Mouse (Mus musculus) brain, embryonic 14.5 days (tissue): ENCODE results near the gene Stt3b. TPM values are rescaled to one million over a fixed set of nuclear protein-coding genes. Genes with fewer than 3 reads are reported as not detected.
"Not testable (repeated sequence)": the region's sequence is repeated elsewhere in the genome, so short reads cannot be mapped to it uniquely, and the experiment has no call there.

ENCODE experiments used
- DNase-seq: peaks from one replicate; pipeline ENCODE4 v3.0.0-alpha.2; 2011; ENCODE audit warnings: low read depth
- CTCF ChIP-seq: fragments of 200-500 bp; IDR thresholded peaks from 2 replicates; pipeline ENCODE4 v1.5.1; 2012; ENCODE audit warnings: inconsistent platforms, mild to moderate bottlenecking, moderate library complexity, borderline replicate concordance; ENCODE audit not compliant: insufficient read depth, insufficient read length; ENCODE audit errors: extremely low read depth
- POLR2A ChIP-seq: fragments of 200-500 bp; IDR thresholded peaks from 2 replicates; pipeline ENCODE4 v1.6.1; 2012; ENCODE audit warnings: mild to moderate bottlenecking, inconsistent platforms, borderline replicate concordance; ENCODE audit not compliant: poor library complexity, insufficient read depth, insufficient read length, severe bottlenecking; ENCODE audit errors: extremely low read depth
- polyA plus RNA-seq: library from polyadenylated mRNA; depleted of rRNA; stranded (reverse); fragments of >200 nt; gene quantifications from 2 replicates; pipeline ENCODE4 v1.2.3, GENCODE M21; 2012

Gene Stt3b
- polyA plus RNA-seq, 1 experiment: 74.2 TPM

GRCm38 (mm10) chr9:115283403-115283802 is 26.8 kb downstream of the Stt3b start:
- TF ChIP-seq POLR2A (no peak), CTCF (no peak)

GRCm38 (mm10) chr9:115278641-115279040 is 31.6 kb downstream of the Stt3b start:
- no peak for TF ChIP-seq POLR2A
- no peak for TF ChIP-seq CTCF
- no peak for DNase-seq

More at GRCm38 (mm10) chr9:115283403-115283802, 26.8 kb downstream of the Stt3b start:
- DNase-seq: no peak

GRCm38 (mm10) chr9:115274806-115275205 is 35.4 kb downstream of the Stt3b start:
- TF ChIP-seq CTCF: no peak
- no peak for TF ChIP-seq POLR2A
- DNase-seq: no peak

GRCm38 (mm10) chr9:115273095-115273649 is 37.0 kb downstream of the Stt3b start:
- no peak for TF ChIP-seq CTCF
- no peak for TF ChIP-seq POLR2A
- DNase-seq: no peak

- DNase-seq: not testable (repeated sequence)
These were observed 37.8 kb downstream of the Stt3b start for GRCm38 (mm10) chr9:115272451-115272850.

- DNase-seq: no peak
- no peak for TF ChIP-seq CTCF
- no peak for TF ChIP-seq POLR2A
These were observed 38.7 kb downstream of the Stt3b start for GRCm38 (mm10) chr9:115271556-115271955.

GRCm38 (mm10) chr9:115261896-115262295 is 48.3 kb downstream of the Stt3b start:
- TF ChIP-seq POLR2A: no peak
- TF ChIP-seq CTCF: no peak
- no peak for DNase-seq

GRCm38 (mm10) chr9:115261456-115261855 is 48.8 kb downstream of the Stt3b start:
- peak; percentile 64 for DNase-seq
- TF ChIP-seq CTCF (peak; percentile 53; the same call in 1 of the 2 replicates), POLR2A (no peak)

- TF ChIP-seq CTCF (no peak), POLR2A (no peak)
- DNase-seq: no peak
These were observed 49.8 kb downstream of the Stt3b start for GRCm38 (mm10) chr9:115260464-115260863.

GRCm38 (mm10) chr9:115259866-115260265 is 50.4 kb downstream of the Stt3b start:
- TF ChIP-seq CTCF (no peak), POLR2A (no peak)
- DNase-seq: no peak

- no peak for DNase-seq
- TF ChIP-seq POLR2A: no peak
- no peak for TF ChIP-seq CTCF
These were observed 52.4 kb downstream of the Stt3b start for GRCm38 (mm10) chr9:115257733-115258286.

- no peak for DNase-seq
- TF ChIP-seq POLR2A: no peak
- TF ChIP-seq CTCF: no peak
These were observed 61.1 kb downstream of the Stt3b start for GRCm38 (mm10) chr9:115249145-115249544.

- TF ChIP-seq CTCF (no peak), POLR2A (no peak)
- no peak for DNase-seq
These were observed 65.1 kb downstream of the Stt3b start for GRCm38 (mm10) chr9:115245092-115245491.

- no peak for TF ChIP-seq CTCF
- TF ChIP-seq POLR2A: no peak
- DNase-seq: no peak
These were observed 66.6 kb downstream of the Stt3b start for GRCm38 (mm10) chr9:115243630-115244029.

GRCm38 (mm10) chr9:115239861-115240260 is 70.4 kb downstream of the Stt3b start:
- no peak for DNase-seq

GRCm38 (mm10) chr9:115237943-115238342 is 72.3 kb downstream of the Stt3b start:
- no peak for DNase-seq
- TF ChIP-seq POLR2A (no peak), CTCF (no peak)

More at GRCm38 (mm10) chr9:115239861-115240260, 70.4 kb downstream of the Stt3b start:
- TF ChIP-seq CTCF (no peak), POLR2A (no peak)
